In genomic region chr1:75384470-75385141, GRCm38 (mm10) we compare ENCODE assay signal across 12 mouse cellular contexts. TPM values are rescaled to one million over a fixed set of nuclear protein-coding genes. Genes with fewer than 3 reads are reported as not detected.
DNase-seq lines count a peak whose midpoint lies in the region; ATAC-seq and TF ChIP-seq lines count a peak whose summit lies in the region.
"Had no signal": no experiment of that assay in that cellular context is flagged by ENCODE, and none has a peak within 500 bp of the region (broad histone marks: within the 10 kb centered on the region; RNA-seq: fewer than 3 reads in every experiment).

No protein-coding gene starts in this region.

- TF ChIP-seq CTCF in cerebellum, adult 2 months (IDR thresholded peaks at IDR 0.05; ENCODE audit: borderline replicate concordance, insufficient read depth, low read depth, low read length) = no peak

- H3K4me1 ChIP-seq in cerebellum, adult 2 months (ENCODE audit: control insufficient read depth, insufficient read depth, low read length) = peaks cover 72% of the 10 kb centered on the region
- H3K4me1 ChIP-seq in heart, embryonic 14.5 days (ENCODE audit: control insufficient read depth in 2 of 2, insufficient read depth in 2 of 2, low read length in 2 of 2) = peaks cover 51 to 83% of the 10 kb centered on the region in 2 experiments

- 0 out of 2 replicates have a peak overlapping the region, but pooled peaks have one; percentile 1 for H3K4me2 ChIP-seq in heart, embryonic 14.5 days (ENCODE audit: low read length)
- H3K4me2 ChIP-seq: limb, embryonic 12.5 days had no signal

- DNase-seq in cerebellum, adult 2 months = peak in 1 of 2 experiments; percentile 55
- DNase-seq in cerebellum, postnatal 14 days = no peak
- no peak for DNase-seq in heart, postnatal 4 days
- peak; percentile 46 for DNase-seq in right cerebral cortex, postnatal 25 days
- no peak for DNase-seq in right cerebral cortex, postnatal 14 days
- DNase-seq in testis, postnatal 10 days (ENCODE audit: low spot score) = no peak
- DNase-seq in spleen, postnatal 4 days (ENCODE audit: low spot score in 2 of 2) = no peak
- DNase-seq: gastrocnemius, postnatal 14 days had no signal

- ATAC-seq in heart, embryonic 14.5 days (ENCODE audit: insufficient number of reproducible peaks, insufficient read depth, low FRiP score, low read depth) = no peak
- ATAC-seq: activated CD4-positive, CD25-positive, alpha-beta regulatory T cell, adult 4 months had no signal

- no peaks in the 10 kb centered on the region for H3K9me3 ChIP-seq in heart, embryonic 14.5 days (ENCODE audit: control insufficient read depth, low read length)
- H3K9me3 ChIP-seq: limb, embryonic 12.5 days had no signal

- WGBS in cerebellum, adult 2 months = 61% methylated on average over 27 of the region's 27 CpGs
- 70% methylated on average over 27 of the region's 27 CpGs for WGBS in heart, embryonic 14.5 days

- H3K36me3 ChIP-seq in heart, embryonic 14.5 days (ENCODE audit: control insufficient read depth, insufficient read depth, low read length) = peaks cover 24% of the 10 kb centered on the region
- H3K36me3 ChIP-seq: G1E had no signal

- peak overlapping the region; percentile 36 for H3K27ac ChIP-seq in cerebellum, adult 2 months (ENCODE audit: insufficient read depth, low read length)
- H3K27ac ChIP-seq in heart, embryonic 14.5 days (replicated peaks in 1 of 2; ENCODE audit: control insufficient read depth in 1 of 2, insufficient read depth in 1 of 2, low read depth in 2 of 2, low read length in 2 of 2) = no peak overlapping the region

- peak overlapping the region; percentile 44; the same call in 1 of the 2 replicates for H3K9ac ChIP-seq in heart, embryonic 14.5 days (ENCODE audit: low read length)
- H3K9ac ChIP-seq: limb, embryonic 12.5 days had no signal

- no peaks in the 10 kb centered on the region for H3K27me3 ChIP-seq in cerebellum, adult 2 months (ENCODE audit: control insufficient read depth, insufficient read depth, low read length)
- peaks cover 22% of the 10 kb centered on the region for H3K27me3 ChIP-seq in heart, embryonic 14.5 days (ENCODE audit: control insufficient read depth, insufficient read depth, low read length)

- peak overlapping the region; percentile 4 for H3K4me3 ChIP-seq in cerebellum, adult 2 months (replicated peaks; ENCODE audit: insufficient read depth, low read depth, low read length)
- H3K4me3 ChIP-seq in heart, embryonic 14.5 days (ENCODE audit: control insufficient read depth in 1 of 2, insufficient read depth in 1 of 2, low read depth in 1 of 2, low read length in 2 of 2) = no peak overlapping the region

- no peak for TF ChIP-seq POLR2A in cerebellum, adult 2 months (IDR thresholded peaks at IDR 0.05; ENCODE audit: borderline replicate concordance, insufficient read depth, low read length)

RNA-seq across cellular contexts. Expression of gene Speg, which starts 9.5 kb away (rescaled TPM):
- polyA plus RNA-seq in cerebellum, adult 2 months (2012; rRNA removed) = 122 and 143 TPM in 2 replicates
- 52.4 and 53.4 TPM in 2 replicates for polyA plus RNA-seq in heart, embryonic 14.5 days (2014; fragmentation: Nextera tagmentation; extraction: Ambion mirVana)
- 100 to 1,000 TPM; 121 to 123 TPM for total RNA-seq in heart, postnatal 4 days (2021)
- polyA plus RNA-seq: activated CD4-positive, CD25-positive, alpha-beta regulatory T cell, adult 4 months had no signal

RNA-seq across cellular contexts. Expression of gene Des, which starts 24.5 kb away (rescaled TPM):
- polyA plus RNA-seq in cerebellum, adult 2 months (2012; rRNA removed) = 2.0 and 2.1 TPM in 2 replicates
- 351 and 377 TPM in 2 replicates for polyA plus RNA-seq in heart, embryonic 14.5 days (2014; fragmentation: Nextera tagmentation; extraction: Ambion mirVana)
- total RNA-seq in heart, postnatal 4 days (2021) = 100 to 1,000 TPM; 742 to 747 TPM
- polyA plus RNA-seq: activated CD4-positive, CD25-positive, alpha-beta regulatory T cell, adult 4 months had no signal

RNA-seq across cellular contexts. Expression of gene Gmppa, which starts 51.1 kb away (rescaled TPM):
- 155 and 187 TPM in 2 replicates for polyA plus RNA-seq in cerebellum, adult 2 months (2012; rRNA removed)
- 53.3 and 71.9 TPM in 2 replicates for polyA plus RNA-seq in heart, embryonic 14.5 days (2014; fragmentation: Nextera tagmentation; extraction: Ambion mirVana)
- total RNA-seq in heart, postnatal 4 days (2021) = 10 to 100 TPM; 41.1 to 41.4 TPM

Comparison
In these comparisons a context has a peak if more than half of its experiments do, and no peak if none do; other contexts are left out.
1. RNA of gene Des, which starts 24.5 kb away (polyA plus RNA-seq): 351 to 377 TPM in heart, embryonic 14.5 days; 2.0 to 2.1 TPM in cerebellum, adult 2 months; every median in the first group is over 100 times any median in the second.